Mouse (Mus musculus): ENCODE results near the gene Mrps27.

Mrps27 gene

GRCm38 (mm10) chr13:99437051-99437450 lies 92.5 kb downstream of the Mrps27 start:
- no peak for DNase-seq (ENCODE audit: extremely low spot score, low read depth, low spot score)

- no peak for DNase-seq (ENCODE audit: extremely low spot score, low read depth, low spot score)
Observed at GRCm38 (mm10) chr13:99439357-99439756, 94.8 kb downstream of the Mrps27 start.

DNA sequence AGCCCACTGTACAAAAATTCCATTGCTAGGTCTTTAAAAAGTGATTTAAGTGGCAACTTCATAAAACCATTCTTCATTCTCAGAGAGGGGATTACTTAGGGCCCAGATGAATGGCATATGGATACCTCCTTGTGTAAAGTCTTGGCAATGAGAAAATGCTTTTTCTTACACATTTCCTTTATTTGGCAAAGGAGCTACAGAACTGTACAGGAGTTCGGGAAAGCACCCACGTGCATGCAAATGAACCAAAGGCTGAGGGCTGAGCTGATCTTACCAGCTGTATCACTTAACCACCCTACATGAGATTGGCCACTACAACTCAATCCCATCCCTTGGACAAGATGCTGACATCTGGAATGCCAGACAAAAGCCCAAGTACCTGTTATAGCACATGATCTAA lies 95.6 kb downstream of the Mrps27 start:
- no peak for DNase-seq (ENCODE audit: extremely low spot score, low read depth, low spot score)

DNA sequence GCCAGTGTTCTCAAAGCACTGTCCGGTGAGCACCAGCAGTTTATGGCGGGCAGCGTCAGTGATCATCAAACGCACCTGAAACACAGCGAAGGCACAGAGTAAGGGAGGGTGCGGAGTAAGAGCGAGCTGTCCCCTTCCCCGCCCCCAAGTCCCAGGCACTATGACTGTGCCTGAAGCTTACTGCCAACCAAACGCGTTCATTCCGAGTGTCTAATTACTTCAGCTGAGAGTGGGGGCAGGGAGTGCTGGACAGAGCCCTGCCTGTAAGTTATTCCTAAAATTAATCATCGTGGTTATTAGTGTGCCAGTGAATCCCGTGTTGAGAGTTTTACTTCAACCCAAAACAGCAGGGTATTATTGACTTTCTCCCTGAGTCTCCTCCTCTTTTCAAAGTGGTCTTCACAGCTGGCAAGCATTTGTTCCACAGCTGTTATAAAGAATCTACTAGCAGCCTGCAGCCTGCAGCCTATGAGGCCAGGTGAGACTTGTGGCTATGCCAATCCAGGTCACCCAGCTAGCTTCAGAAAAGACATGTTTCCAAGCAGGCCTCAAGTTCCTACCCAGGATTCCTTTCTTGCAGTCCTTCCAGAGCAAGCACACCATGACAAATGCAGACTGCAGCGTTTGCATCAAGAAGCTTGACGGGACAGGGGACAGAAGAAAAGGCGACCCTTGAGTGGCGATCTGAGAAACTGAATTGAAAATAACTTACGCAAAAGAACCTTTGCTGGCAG lies 97.3 kb downstream of the Mrps27 start:
- DNase-seq (ENCODE audit: extremely low spot score, low read depth, low spot score), result peak; percentile 37

DNA sequence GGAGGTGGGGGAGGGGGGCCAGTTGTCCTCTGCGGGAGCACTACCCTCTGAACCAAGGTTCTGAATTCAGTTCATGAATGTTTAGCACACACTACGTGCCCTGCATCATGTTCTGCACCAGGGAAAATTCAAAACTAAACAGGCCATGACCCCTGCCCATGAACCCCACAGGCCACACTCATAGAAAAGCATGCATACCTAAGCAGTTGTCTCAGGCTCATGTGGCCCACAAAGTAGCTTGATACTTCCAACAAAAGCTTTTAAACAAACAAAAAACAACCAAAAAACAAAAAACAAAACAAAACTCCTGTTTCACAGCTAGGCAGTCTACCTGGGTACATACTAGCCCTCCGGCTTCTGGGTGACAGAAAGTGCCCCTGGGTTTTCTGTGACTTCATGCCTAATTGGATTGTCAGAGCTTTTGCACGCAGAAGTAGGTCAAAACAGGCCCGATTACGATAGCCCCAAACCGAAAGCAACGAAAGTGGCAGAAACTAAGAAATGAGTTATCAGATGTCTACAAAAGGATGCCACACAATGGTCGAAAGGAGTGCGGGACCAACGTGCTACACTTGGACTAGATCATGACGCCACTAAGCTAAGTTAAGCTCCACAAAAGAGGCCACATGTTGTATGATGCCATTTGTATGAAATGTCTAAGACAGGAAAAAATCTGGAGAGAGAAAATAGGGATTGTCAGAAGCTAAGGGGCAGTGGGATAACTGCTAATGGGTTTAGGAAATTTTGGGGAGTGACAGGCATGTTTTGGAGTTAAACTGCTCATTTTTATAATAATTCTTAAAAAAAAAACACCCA lies 98.1 kb downstream of the Mrps27 start:
- DNase-seq (ENCODE audit: extremely low spot score, low read depth, low spot score), result no peak

DNA sequence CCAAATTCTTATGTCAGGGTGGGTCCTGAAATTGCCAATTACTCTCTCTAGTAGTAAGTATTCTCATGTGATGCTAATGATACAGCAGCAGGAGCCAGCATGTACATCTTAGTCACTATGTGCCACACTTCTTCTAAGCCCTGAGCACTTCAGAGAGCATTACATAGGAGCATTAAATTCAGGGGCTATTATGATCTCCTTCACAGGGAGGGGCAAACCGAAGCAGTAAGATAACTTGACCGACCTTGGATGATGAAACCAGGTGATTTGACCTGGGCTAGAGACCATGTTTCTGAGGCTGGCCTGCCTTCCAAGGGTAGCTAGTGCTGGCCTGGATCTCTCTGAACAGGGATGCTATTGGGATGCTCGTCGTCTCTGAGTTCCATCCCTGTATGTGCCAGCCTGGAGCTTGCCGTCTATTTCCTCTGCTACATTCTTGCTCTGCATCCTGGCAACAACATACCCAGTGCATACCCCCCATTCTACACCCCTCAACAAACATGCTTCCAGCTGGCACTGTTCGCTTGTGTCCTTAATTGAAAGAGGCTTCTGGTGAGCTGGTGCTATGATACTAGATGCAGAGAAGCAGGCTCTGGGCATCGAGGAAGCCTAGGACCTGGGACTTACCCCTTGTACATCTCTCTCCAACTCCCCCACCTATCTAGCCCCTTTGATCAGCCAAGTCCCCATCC lies 99.0 kb downstream of the Mrps27 start:
- no peak for DNase-seq (ENCODE audit: extremely low spot score, low read depth, low spot score)

DNA sequence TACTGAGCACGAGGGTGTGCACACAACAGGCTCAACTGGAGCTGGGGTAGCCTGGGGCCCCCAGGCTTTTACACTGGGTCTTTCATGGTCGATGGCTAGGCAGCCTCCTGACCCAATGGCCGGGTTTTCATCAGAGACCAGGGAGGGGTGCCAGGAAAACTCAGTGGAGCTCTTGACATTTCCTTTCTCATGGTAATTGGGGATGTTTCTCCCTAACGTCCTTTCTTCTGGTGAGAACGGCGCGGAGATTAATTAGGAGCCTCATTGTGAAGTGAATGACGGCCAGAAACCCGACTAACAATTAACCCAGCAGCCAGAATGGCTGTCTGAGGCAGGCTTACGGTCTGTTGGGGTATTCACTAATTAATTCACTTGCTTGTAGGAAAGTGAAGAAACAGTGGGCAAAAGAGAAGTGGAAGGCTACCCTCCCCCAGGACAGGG lies 99.9 kb downstream of the Mrps27 start:
- DNase-seq (ENCODE audit: extremely low spot score, low read depth, low spot score), result no peak

DNA sequence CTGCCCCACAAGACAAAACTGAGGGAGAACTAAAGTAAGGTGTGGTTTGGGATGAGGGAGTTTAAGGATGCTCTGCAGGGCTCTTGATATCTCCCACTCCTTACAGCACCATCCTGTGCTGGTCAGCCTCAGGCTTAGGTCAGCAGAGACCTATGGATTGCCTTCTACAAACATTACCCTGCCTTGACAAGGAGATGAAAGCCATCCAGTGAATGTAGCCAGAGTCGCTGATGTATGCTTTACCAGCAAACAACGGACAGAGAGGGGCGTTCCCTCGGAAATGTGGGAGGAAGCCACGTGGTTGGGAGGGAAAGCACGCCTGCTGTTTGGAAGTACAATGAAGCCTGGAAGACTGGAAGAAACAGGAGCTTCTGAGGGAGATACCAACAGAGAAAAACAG lies 100.3 kb downstream of the Mrps27 start:
- DNase-seq (ENCODE audit: extremely low spot score, low read depth, low spot score), result no peak

- DNase-seq (ENCODE audit: extremely low spot score, low read depth, low spot score), result no peak
Observed at GRCm38 (mm10) chr13:99447002-99447401, 102.4 kb downstream of the Mrps27 start.

DNA sequence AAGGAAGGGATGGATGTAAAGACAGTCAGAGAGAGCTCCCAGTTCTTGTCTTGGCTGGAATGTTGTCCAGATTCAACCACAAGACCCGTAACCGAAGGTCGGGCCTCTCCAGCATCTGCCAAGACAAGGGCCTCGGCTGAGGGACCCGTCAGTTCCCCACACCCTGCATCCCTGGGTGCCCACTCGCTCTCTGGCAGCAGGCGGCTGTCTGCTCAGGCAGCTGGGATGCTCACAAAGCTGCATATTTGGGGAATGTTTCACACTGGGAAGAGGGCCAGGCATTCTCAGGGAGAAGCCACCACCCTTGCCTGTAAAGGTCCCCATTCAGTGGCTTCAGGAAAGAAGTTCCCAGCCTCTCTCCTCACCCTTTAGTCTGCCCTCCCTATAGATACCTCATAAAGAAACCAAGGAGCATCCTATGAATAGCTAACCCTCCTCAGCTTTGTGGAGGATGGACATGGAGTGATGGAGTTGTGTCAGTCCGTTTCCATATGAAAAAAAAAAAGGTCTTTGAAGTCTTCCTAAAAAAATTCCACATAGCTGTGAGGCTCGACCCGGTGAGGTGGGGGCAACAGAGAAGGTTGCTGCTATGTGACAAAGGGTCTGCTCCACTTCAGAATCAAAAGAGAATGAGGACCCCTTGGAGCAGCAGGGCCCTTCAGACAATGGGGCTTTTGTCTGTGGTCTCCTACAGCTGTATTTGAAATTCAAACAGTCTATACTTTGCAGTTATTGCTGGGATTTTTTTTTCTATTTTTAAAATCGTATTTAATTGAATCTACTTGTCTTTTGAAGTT lies 103.0 kb downstream of the Mrps27 start:
- DNase-seq (ENCODE audit: extremely low spot score, low read depth, low spot score), result no peak

- DNase-seq (ENCODE audit: extremely low spot score, low read depth, low spot score), result no peak
Observed at GRCm38 (mm10) chr13:99448278-99448677, 103.7 kb downstream of the Mrps27 start.

DNA sequence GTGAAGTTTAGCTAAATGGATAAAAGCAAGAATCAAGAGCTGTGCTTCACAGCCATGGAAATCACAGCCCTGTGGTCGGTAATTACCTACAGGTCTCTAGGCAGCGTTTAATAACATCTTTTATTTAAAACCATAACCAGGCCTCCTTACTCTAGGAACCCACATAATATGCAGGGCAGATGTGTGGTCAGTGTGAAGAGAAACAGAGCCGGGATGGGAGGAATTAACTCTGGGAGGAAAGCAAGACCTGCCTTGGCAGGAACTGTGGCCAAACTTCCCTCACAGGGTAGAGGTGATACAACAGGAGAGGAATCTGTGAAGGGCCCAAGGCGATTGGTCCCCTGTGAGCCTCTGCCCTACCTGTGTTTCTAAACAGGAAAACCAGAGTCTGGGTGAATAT lies 105.0 kb downstream of the Mrps27 start:
- no peak for DNase-seq (ENCODE audit: extremely low spot score, low read depth, low spot score)

- no peak for DNase-seq (ENCODE audit: extremely low spot score, low read depth, low spot score)
Observed at GRCm38 (mm10) chr13:99450766-99451165, 106.2 kb downstream of the Mrps27 start.

GRCm38 (mm10) chr13:99451276-99451675 lies 106.7 kb downstream of the Mrps27 start:
- no peak for DNase-seq (ENCODE audit: extremely low spot score, low read depth, low spot score)

GRCm38 (mm10) chr13:99452444-99452843 lies 107.9 kb downstream of the Mrps27 start:
- DNase-seq (ENCODE audit: extremely low spot score, low read depth, low spot score), result no peak

DNA sequence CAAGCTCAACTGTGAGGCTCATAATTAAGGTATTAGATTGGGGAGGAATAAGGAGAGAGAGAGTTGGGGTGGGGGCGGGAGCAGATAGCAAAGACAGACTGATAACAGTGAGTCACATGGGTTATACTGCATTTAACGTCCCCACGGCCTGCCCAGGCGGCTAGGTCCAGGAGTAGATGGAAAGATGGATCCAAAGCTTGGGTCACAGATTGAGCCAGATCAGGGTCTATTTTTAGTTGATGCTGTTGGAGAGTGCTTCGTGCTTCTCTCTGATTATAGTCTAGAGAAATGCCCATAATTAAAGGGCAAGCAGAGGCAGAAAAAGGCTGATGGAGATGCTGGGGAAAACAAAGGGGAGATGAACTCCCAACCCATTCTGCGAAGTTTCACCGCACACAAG lies 110.4 kb downstream of the Mrps27 start:
- no peak for DNase-seq (ENCODE audit: extremely low spot score, low read depth, low spot score)

- no peak for DNase-seq (ENCODE audit: extremely low spot score, low read depth, low spot score)
Observed at GRCm38 (mm10) chr13:99458658-99459386, 114.2 kb downstream of the Mrps27 start.

DNA sequence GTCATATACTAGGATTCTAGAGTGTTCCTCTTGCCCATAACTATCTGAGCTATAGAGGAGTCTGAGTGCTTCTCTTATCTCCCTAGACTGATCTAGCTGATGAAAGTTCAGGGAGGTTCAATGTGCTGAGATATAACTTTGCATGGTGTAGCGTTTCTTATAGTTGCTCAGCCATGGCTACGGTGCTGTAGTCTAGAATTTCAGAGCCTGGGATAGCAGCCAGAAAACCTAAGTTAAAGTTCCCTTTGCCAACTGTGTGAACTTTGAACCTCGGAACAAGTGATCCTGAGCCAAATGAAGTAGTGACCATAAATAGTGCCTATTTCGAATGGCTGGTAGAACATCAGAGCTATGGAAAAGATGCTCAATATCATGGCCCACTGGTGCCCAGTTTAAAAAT lies 115.0 kb downstream of the Mrps27 start:
- DNase-seq (ENCODE audit: extremely low spot score, low read depth, low spot score), result no peak

- DNase-seq (ENCODE audit: extremely low spot score, low read depth, low spot score), result no peak
Observed at GRCm38 (mm10) chr13:99461886-99462285, 117.3 kb downstream of the Mrps27 start.

- no peak for DNase-seq (ENCODE audit: extremely low spot score, low read depth, low spot score)
Observed at GRCm38 (mm10) chr13:99464551-99464950, 120.0 kb downstream of the Mrps27 start.

Measured in hindlimb bud, embryonic 11.5 days (tissue).